Mouse (Mus musculus) lung, postnatal 0 days (tissue): Measurements from ENCODE around the gene Ano10.

Experiments used
- CTCF ChIP-seq: IDR thresholded peaks from 2 replicates; pipeline ENCODE4 v1.5.1; 2016; ENCODE audit warnings: antibody characterized with exemption, mild to moderate bottlenecking
- EP300 ChIP-seq: IDR thresholded peaks from 2 replicates; pipeline ENCODE4 v1.6.1; 2016; ENCODE audit warnings: antibody characterized with exemption, mild to moderate bottlenecking, control low read depth

DNA sequence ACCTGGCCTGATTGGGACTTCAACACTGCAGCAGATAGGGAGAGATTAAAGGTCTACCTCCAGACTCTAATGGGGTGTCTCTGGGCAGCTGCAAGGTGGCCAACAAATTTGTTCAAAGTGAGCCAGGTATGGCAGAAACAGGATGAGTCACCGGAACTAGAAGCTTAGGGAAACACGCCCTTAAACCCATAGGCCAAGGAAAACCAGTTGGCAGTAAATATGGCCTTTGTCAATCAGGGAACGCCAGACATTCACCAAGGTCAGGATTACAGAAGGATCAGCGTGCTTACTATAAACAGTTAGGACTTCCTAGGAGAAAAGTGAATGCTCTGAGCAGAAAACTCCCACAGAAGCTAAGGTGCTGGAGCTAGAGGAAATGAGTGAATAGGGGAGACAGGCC, 13.2 kb downstream of the Ano10 start:
- TF ChIP-seq CTCF (no peak), EP300 (no peak)
